Mouse (Mus musculus) urinary bladder, postnatal 14 days (tissue): Measurements from ENCODE around the gene H3f3a.

Source experiments
- DNase-seq: peaks from one replicate; pipeline ENCODE4 v3.0.0; 2021; ENCODE audit warnings: low spot score

Gene H3f3a

GRCm38 (mm10) chr1:180757956-180758520 lies 55.7 kb downstream of the H3f3a start:
- DNase-seq: no peak

- DNase-seq: no peak
Observed at GRCm38 (mm10) chr1:180757252-180757955, 56.3 kb downstream of the H3f3a start.

GRCm38 (mm10) chr1:180756711-180757110 lies 57.0 kb downstream of the H3f3a start:
- DNase-seq: no peak

- no peak for DNase-seq
Observed at GRCm38 (mm10) chr1:180754376-180754775, 59.4 kb downstream of the H3f3a start.

- DNase-seq: no peak
Observed at GRCm38 (mm10) chr1:180752115-180752514, 61.6 kb downstream of the H3f3a start.
